Mouse (Mus musculus) cerebellum, postnatal 10 days (tissue): ENCODE measurements at regions not wholly inside any gene's neighbourhood (a gene's known extent, or its start where the extent isn't known, plus 50 kb on each side); places are given as distances from the start of the nearest gene placed in this dataset.
A peak's percentile ranks its signal among the peaks of the same experiment; 100 is the strongest.

Experiments used
- DNase-seq, 2 experiments: peaks; one replicate each; pipeline ENCODE4 v3.0.0; 2021; ENCODE audit warnings: mixed read lengths in 2 of 2

DNA sequence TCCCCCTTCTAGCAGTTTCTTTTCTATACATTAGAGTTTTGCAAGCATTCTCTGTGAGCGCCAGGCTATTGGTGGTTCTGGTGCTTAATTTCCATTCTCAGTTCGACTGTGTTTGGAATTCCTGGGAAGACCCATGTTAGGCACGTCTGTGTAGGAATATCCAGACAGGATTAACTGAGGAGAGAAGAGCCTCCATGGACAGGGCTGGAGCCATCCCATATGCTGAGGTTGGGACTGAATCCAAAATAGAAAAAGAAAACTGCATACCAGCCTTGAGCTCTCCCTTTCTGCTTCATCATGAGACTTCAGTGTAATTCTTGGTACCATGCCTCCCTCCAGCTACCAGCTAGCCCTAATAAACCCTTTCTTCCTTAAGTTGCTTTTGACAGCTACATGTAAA is 595.3 kb downstream of the Dok5 start:
- DNase-seq = no peak

DNA sequence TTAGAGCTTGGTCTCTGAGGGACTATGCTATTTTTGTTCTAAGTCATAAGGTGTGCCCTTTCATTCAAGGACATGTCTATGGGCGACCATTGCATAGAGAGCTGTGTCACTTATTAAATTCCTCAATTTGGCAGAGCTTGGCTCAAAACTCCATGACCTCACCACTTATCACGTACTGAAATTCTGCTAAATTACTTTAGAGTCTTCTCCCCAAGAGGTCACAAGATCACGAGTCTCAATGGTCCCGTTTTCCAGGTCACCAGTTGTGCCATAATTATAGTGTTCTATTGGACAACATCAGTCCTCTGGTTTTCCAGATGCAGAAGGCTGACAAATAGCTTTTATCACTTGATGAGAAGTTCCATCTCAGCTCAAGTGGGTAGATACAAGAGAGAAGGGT is 576.9 kb downstream of the Dok5 start:
- DNase-seq = no peak

DNA sequence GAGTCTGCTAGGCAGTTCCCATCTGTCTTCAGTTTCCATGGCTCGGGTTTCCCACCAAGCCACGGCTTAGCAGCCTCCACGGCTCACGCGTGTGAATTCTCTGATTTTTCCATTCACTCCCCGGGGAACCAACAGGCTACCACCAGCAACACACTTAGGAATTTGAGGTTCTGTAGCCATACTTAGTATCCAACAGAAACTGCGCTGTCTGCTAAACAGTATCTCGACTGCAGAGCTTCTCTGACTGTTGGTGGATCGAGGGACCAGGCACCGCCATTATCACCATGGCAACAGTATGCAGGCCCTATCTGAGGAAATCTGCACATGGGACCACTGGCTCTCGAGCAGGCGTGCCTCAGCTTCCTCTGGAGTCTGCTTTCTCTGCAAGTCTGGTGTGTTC is 574.4 kb downstream of the Dok5 start:
- peak in 1 of 2 experiments; percentile 23 for DNase-seq

DNA sequence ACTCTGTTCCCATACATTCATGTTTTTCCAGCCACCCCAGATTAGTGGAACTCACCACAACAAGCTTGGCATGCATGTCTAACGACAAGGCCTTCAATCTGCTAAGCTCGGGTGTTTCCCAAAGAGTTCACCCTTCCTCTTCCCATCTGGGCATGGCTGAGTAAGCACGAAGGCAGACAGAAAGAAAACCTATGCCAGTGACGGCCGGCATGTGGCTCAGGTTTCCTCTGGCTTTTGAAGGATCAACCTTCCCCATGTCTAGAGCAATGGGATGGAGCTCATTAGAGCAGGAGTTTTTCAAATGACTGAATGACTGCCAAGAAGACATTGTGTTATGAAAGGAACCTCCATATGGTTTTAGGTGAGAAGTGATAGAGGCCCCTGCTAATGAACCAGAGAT is 566.9 kb downstream of the Dok5 start:
- peak in 1 of 2 experiments; percentile 7 for DNase-seq

DNA sequence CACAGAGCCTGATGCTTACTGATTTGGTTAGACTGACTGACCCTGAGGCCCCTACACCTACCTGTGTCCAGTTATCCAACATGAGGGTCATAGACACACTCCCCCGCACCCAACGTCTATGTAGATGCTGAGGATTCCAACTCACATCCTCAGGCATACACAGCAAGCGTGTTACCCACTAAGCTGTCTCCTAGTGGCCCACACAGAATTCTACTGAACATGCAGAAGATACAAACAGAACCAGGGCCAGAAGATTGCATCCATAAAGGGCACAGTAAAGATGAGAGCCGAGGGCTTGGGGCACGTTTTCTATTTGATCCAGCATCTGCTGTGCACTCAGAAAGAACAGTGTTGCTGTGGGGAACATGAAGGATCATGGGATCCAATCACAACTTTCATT is 564.0 kb downstream of the Dok5 start:
- no peak for DNase-seq

DNA sequence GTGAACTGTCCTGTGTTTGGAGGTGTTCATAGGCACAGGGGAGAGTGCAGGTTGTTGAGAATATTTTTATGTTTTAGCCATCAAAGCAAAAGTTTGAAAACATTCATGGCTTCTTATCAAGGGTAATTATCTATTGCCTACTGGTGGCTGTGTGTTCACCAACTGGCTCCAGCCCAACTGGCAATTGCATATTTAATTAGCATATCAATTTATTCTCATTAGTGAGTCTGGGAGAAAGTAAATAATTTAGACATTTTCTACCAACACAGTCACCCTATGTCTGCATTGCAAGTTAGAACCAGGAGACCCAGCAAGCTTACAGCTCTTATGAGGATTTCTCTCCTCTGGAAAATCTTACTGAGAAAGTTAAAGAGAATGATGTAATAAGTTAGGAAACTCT is 561.0 kb downstream of the Dok5 start:
- DNase-seq = peak in 1 of 2 experiments; percentile 10

DNA sequence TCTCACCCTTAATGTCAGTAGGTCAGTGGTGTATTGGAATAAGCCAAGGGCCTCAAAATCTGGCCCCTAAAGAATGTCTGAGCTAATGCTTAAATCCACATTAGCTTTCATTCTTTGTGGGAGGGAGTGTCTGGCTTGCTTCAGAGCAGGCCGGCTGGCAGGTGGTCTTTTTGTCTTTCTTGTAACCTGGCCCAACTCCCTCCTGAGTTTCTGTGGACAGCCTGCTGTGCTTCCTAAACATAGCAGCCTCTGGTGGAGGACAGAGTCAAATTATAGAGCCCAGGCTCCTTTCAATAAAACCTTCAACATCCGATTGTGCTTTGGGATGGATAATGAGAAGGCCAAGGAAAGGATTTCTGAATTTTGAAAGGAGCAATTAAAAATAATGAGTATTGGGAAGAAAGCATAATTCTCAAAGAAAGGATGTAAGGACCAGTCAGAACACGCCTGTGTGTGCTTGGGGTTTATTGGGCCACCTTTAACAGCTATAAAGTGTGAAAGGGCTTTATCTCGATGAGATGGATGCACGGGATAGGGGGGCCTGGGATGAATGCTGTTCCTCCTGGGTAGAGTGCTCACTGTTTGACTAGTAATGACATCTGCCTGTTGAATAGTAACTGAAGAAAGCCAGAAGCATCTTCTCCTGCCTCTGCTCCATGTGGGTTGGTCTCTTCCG is 554.2 kb downstream of the Dok5 start:
- no peak for DNase-seq

DNA sequence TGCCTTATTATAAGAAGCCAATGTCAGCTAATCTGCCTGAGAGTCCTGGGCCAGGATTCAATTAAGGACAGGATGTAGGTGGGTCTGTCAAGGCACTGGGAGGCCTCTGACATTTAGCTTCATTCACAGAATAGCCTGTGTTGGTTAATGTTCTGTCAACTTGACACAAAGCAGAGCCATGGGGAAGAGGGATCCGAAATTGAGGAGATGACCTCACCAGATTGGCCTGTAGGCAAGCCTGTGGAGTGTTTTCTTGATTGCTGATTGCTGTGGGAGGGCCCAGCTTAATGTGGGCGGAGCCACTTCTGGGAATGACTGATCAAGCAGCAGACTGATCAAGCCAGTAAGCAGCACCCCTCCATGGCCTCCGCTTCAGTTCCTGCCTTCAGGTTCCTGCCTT is 548.5 kb downstream of the Dok5 start:
- DNase-seq = no peak

DNA sequence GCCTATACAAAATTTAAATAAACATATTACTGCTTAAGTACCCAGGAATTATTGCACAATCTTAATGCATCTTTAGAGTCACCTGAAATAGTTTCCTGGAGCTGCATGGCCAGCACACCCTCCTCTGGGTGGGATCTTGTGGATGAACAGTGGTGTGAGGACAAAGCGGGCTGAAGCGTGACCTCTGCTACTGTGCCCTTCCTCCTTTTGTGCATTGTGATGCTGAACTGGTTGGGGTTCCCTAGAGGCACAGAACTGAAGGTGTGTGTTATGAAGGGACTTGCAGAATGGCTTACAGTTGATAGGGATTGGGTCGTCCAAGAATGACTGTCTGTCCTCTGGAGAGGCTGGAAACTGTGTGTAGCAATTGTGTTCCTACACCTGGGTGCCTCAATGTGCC is 547.7 kb downstream of the Dok5 start:
- DNase-seq = no peak

DNA sequence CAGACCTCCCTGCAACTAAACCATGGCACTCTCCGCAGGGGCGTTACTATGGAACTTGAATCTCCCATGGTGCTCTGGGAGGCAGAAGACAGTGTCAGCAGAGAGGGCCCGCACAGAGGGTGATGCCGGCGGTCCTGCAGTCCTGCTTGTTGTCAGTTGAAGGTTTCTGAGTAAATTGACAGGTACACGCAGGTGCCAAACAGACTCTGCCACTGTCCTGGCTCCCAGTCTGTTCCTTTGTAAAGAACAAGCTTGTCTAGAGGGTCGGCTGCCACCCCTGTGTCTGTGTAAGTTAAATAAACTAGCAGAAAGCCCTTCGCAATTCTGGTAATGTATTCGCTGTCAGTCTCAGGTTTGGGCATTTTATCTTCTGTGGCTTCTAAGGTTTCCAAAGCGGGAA is 521.6 kb downstream of the Dok5 start:
- DNase-seq = no peak

DNA sequence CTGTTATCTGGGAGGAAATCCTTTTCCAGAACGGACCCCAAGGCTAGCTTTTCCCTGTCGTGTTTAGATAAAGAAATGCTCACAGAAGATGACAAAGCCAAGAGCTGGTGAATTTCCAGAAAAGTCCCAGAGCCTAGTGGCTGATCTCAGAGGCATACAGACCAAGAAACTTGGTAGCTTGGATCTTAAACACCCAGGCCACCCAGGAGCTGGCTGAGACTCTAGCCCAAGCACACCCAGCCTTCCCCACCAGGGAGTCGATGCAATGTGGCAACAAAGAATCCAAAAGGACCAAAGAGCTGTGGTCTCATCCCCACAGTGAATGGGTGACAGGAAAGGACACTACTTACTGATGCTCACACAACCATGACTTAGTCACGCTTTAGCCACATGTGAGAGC is 513.8 kb downstream of the Dok5 start:
- DNase-seq = no peak

DNA sequence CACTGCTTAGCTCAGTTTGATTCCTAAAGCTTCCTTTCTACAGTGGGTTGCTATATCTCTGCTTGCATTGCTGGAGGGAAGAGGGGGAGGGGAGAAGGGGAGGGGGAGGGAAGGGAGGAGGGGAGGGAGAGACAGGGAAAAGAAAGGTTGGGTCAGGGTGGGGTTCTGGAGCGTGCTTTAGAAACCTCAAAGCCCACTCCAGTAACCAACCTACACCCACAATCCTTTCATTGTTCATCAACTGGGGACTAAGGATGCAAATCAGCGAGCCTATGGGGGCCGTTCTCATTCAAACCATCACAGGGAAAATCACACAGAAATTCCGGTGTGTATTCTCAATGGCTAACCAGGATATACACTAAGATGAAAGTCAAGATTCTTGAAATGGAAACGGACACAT is 510.7 kb downstream of the Dok5 start:
- DNase-seq = no peak

DNA sequence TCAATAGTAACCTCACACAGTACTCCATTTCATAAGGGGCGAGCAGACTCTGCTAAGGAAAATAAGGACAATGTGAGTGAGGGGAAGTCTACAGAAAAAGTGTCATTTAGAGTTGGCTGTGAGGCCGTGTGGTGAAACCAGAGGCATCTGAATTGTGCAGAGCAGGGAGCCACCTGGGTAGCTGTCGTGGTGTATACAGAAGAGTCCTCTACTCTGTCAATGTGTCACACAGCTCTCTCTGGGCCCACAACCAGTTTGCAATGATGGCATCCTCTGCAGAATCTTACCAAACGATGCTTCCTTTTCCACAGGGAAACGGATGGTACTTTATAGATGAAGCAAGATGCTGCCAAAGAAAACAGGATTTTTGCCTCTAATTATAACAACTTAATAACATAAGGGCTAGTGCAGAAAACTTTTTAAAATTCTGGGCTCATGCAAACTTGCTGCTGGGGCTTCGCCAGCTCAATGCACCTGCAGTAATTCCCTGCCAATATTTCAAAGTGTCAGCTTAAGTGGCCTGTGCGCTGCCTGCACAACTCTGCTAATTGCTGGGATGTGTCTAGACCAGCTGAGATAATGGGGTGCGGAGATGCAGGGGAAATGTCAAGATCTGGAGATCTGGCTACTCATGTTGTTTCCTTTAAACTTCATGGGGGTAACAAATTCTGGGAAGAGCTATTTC is 505.8 kb downstream of the Dok5 start:
- no peak for DNase-seq

DNA sequence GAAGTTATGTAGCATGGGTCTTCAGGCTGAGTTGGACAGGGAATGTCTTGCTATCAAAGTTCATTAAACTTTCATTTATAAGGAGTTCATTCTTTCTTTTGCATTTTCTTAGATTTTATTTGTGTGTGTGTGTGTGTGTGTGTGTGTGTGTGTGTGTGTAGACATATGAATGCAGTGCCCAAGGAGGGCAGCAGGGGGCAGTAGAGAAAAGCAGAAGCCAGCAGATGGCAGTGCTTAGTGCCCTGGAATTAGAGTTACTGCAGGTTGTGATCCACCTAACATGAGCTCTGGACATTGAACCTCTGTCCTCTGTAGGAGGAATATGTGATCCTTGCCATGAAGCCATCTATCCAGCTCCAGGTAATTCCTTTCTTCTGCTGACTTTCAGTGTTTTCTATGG is 501.2 kb downstream of the Dok5 start:
- peak in 1 of 2 experiments; percentile 19 for DNase-seq

DNA sequence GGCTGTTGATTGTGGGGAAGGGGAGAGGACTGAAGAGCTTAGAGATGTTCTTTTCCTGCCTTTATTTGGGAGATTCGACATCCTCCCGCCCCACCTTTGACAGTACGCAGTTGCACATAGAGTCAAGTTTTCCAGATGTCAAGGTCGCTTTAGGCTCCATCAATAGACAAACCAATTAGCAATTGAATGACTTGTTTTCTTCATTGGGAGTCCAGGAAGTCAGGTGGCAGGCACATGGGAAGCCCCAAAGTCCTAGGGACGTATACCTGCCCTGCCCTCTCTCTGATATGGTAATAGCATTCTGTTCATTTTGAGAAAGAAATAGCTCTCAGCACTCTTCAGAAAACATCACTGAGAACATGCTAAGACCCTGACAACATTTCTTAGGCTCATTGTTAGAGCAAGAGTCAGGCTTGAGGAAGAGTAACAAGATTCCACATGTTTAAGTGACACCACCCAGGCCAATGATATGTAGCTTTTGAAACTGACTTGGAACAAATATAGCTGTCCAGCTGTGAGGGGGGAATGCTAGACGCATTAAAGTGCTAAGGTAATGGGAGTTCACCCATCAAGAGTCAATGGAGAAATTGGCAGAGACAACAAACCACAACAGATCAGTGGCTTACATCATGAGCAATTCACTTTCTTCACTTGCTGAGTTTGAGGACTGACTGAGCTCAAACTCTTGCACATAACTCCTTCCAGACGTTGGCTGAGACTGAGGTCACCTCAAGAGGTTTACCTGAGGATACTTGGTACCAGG is 499.9 kb downstream of the Dok5 start:
- no peak for DNase-seq

DNA sequence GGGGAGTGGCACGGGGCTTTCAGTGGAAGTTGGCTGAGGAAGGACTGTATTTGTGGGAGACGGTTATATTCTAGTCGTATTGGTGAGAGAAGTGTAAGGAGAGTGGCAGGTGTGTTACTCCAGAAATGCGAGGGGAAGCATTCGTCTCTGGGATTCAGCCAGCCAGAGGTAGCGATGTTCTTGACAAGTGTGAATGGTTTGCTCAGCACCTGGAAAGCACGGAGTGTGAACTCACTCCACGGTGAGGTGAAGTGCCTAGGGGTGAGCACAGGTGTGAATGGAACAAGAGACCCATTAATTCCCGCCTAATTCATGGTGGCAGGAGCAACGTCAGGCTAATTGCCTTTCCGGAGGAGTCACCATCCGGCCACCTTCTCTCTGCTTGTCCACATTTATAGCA is 498.9 kb downstream of the Dok5 start:
- DNase-seq = no peak

DNA sequence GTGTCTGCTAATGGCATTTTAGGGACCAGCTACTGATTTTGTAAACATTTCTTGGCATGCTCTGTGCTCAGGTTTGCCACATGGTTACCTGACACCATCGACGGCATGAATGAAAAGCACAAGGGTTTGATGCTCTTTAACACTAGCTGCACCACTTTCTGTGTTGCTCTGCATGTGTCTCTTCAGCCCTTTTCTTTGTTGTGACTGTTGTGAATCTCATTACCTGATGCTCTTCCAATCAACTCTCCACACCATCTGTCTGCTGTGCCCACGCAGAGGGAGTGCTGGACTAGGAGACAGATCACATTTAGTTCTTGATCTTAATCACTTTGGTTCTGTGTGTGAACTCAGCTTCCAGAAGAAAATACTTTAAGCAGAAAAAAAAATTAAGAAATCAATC is 496.6 kb downstream of the Dok5 start:
- DNase-seq = peak in 1 of 2 experiments; percentile 35

DNA sequence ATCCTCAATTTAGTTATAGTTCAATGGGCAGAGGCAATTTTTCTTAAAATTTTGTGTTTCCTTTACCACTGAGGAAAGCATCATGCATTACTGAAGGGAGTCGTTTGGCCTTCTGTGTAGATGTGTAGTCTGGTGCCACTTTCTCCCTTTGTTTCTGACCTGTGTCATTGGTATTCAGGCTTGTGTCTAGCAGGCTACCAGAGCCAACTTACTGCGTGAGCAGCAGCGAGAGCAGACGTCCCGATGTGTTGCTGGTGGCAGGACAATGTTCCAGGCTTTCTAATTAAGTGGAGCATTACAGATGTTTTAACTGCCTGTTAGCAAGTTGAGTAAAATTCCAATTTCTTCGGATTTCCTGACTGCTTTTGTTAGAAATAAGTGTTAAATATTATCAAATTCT is 482.2 kb downstream of the Dok5 start:
- DNase-seq = no peak

DNA sequence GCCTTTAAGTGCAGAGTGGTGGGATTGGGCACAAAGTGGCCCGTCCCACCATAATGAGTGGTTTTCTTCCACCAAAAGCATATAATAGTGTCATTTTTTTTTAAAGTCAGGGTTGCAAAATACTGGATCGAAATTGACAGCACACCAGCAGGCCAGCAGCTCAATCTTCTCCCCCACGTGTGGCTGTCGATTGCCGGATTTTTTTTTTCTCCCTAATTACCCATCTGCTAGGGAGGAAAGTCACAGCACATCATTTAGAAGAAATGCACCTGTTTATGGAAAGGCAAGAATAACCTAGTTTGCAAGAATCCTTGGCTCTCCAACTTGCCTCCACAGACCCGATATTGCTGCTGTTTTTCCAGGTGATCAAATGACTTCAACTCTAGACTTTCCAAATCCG is 464.9 kb downstream of the Dok5 start:
- DNase-seq = no peak

DNA sequence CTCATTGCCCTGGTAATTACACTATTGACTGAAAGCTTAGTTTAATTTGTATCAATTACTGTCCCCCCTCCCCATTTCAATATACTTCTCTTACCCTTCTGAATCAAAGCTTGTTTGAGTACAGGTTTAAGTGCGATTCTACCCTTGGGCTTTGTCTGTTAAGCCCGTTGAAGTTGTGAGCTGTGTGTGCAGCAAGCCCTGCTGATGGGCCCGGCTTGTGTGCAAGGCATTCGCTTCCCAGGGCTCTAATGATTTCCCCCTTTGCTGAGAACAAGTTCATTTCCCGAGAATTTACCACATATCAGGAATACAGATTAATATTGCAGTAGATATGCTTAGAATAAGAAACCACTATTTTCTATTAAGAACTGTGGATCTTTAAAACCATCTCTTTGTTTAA is 460.6 kb downstream of the Dok5 start:
- no peak for DNase-seq
